Mouse (Mus musculus): Measurements from ENCODE around the gene Zbtb43.

Zbtb43 gene

GRCm38 (mm10) chr2:33454816-33455215 lies 13.5 kb downstream of the Zbtb43 start:
- no peak for DNase-seq (ENCODE audit: low spot score)

GRCm38 (mm10) chr2:33453476-33453875 lies 14.9 kb downstream of the Zbtb43 start:
- DNase-seq (ENCODE audit: low spot score): no peak

DNA sequence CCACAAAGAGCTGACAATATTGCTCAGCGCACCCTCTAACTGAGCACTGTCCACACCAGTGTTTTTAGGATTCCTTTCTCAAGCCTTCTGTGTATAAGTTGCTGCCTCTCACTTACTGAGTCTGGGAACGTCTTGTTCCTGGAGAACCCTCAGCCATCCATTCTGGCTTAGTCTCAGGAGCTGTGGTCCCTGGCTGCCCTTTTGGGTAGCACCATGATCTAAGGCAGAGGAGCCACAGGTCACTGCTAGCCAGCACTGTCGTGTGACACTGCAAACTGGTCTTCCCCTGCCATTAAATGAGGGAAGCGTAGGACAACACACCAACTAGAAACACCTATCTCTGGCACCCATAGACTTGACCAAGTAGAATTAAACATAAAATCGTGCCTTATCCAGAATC lies 15.6 kb downstream of the Zbtb43 start:
- no peak for DNase-seq (ENCODE audit: low spot score)

- DNase-seq (ENCODE audit: low spot score): no peak
Measured at GRCm38 (mm10) chr2:33452140-33452539, 16.2 kb downstream of the Zbtb43 start.

DNA sequence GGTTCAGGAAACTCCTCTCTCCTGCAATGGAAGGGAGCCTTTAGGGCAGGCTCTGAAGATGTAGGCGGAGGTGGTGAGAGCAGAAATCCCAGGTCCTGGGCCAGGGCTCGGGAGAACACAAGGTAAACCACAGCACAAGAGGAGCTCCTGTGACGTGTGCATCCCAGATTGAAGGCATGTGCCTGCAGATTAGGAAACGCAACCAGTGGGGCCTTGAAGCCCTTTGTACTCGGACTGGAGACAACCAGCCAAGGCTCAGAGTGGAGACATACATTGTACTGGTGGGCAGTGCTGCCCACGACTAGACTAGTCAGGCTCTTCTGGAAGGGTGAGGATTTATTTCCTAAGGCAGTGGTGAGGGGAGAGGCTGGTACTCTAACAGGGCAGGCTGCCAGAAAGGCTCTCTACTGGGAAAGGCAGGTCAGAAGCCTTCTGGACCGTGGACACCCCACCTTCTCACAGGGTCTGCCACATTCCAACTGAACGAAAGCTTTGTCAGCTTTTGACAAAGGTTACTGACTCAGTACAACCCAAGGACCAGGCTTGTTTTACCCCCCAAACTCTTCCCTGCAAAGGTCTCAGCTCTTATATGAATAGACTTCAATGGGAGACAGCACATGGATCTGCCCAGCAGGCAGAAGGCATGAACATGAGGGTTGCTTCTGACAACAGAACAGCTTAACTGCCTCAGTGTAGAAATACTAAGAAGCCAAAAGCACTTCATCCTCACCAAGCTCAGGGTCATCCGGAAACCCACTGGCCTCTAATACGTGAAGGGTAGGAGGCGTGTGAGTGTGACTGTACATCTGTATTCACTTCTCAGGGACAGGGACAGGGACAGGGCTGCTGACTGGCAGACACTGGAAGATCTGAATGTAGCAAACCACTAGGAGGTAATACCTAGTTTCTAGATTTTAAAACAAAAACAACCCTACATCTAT lies 17.1 kb downstream of the Zbtb43 start:
- no peak for DNase-seq (ENCODE audit: low spot score)

DNA sequence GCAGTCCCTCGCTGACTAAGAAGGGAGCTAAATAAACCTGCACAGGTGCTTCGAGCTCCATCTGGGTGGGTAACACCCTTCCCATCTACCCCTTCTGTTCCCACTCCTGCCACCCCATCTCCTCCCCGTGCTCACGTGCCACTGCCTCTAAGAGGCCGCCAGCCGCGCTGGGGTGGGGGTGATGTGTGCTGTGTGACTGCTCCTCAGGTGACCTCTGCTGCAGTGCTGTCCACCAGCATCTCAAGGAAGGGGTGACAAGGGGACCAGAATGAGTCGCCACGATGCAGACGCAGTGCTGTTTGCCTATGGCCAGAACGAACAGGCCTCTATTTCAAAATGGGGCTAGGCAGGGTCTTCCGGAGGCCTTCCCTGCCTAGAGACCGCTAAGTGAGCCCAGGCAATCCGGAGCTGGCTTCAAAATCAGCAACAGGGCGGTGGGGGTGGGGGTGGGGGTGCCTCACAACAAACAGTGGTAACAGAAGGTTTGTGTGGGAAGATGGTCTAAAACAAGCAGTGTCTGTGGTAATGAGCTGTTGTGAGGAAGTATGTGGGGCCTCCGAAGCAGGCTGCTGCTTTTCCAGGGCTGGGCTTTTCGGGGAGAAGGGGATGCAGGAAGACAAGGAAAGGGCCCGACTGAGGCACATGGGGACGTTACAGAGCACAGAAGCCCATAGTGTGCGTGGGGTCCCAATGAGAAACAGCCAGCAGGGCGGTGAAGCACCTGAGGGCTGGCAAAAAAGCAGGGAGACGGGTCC lies 19.1 kb downstream of the Zbtb43 start:
- DNase-seq (ENCODE audit: low spot score): no peak

DNA sequence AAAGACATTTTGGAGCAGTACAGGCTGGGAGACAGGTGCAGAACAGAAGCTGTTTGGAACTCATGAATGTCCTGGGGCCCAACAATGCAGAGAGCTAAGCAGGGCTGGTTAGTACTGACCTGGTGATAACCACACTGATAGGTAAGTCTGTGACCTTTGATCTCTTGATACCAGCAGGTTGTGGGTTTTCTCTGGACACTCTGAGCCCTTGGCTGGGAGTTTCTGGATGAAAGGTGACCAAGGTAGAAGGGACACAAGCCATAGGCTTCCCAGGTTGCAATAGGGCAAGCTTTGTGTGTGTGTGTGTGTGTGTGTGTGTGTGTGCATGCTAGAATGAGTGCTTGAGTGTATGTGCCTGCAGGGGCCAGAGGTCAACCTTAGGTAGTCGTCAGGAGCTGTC lies 21.6 kb downstream of the Zbtb43 start:
- DNase-seq (ENCODE audit: low spot score): no peak

DNA sequence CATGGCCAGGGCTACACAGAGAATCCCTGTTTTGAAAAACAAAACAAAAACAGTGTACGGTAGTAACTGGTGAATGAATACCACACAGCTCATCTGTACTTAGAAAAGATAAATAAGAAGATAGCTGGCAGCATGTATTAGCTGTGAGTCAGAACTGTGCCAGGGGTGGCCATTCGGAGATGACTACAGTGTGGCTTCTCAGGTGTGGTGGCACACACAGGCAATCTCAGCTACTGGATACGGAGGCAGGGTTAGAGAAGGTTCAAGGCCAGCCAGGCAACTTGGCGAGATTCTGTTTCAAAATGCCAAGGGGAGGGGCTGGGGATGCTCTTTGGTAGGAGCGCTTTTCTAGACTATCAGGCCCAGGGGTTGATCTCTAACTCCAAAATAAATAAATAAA lies 22.6 kb downstream of the Zbtb43 start:
- no peak for DNase-seq (ENCODE audit: low spot score)

DNA sequence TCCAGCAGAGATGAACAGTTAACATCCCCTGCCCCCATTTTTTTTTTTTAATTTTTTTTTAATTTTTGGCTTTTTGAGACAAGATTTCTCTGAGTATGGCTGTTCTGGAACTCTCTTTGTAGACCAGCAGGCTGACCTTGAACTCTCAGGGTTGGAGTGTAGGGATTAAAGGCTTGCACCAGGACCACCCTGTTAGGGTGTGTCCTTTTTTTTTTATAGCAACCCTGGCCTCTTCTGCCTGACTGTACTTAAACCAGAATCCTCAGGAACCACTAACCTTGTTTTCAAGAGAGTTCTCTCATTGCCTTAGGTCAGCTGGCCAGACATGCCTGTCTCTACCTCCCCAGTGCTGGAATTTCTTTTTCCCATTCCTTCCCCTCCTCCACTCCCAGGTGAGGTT lies 23.5 kb downstream of the Zbtb43 start:
- no peak for DNase-seq (ENCODE audit: low spot score)

- no peak for DNase-seq (ENCODE audit: low spot score)
Measured at GRCm38 (mm10) chr2:33444358-33444757, 24.0 kb downstream of the Zbtb43 start.

GRCm38 (mm10) chr2:33442701-33443100 lies 25.7 kb downstream of the Zbtb43 start:
- DNase-seq (ENCODE audit: low spot score): no peak

DNA sequence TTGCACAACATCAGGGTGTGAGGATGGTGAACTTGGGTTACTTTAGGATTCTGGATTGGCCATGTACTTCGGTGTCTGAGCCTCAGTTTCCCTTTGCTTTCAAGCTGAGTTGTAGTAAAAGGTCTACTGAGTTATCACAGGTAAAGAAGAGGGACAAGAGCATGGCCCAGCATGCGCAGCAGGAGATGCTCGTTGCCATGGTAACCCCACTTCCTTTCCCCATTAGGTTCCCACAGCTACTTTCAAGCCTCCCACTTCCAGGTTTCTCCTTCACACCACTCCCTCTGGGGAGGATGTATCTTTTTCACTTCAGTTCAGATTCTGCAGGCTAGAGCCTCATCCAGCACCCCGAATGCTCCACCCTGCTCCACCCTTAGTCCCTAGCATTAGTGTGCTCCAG lies 27.5 kb downstream of the Zbtb43 start:
- DNase-seq (ENCODE audit: low spot score): no peak

GRCm38 (mm10) chr2:33439980-33440670 lies 28.2 kb downstream of the Zbtb43 start:
- DNase-seq (ENCODE audit: low spot score): no peak

- DNase-seq (ENCODE audit: low spot score): no peak
Measured at GRCm38 (mm10) chr2:33439471-33439881, 28.9 kb downstream of the Zbtb43 start.

DNA sequence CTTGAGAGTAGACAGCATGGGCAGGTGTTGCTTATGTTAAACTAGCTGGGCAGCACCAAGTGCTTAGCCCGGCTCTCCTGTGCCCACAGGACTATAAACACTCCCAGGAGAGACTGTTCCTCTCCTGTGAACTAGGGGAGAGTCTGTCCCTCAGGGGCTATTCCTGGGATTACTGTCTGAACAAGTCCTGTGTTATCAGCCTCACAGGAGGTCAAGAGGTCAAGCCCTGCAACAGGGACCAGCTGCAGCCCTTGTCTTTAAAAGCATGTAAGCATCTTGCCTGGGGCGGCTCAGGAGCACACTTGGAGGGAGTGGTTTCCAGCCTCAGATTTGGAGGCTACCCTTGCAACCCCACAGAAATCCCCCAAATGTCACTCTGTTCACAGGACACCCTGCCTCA lies 30.0 kb downstream of the Zbtb43 start:
- DNase-seq (ENCODE audit: low spot score): no peak

GRCm38 (mm10) chr2:33437184-33437583 lies 31.2 kb downstream of the Zbtb43 start:
- DNase-seq (ENCODE audit: low spot score): no peak

DNA sequence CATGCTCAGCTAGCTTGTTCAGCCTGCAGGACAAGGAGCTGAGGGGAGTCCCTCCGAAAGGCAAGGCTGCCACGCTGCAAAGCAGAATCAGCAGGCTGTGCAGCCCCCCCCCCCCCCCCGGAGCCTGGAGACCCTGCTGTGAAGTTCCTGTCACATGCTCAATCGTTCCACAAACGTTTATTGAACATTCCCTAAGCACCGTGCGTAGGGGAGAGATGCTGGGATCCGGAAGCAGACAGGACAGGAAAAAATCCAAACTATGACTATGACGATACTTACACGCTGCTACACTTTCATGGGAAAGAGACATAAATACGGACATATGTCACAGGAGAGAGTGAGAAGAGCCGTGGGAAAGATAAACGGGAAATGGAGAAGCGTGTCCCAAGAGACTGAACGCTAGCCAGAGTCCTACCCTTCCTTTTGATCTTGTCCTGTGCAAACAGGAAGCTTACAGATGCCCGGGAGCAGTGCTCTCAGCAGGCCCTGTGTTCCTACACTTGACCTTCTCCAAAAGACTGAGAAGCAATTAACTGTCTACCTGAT lies 32.3 kb downstream of the Zbtb43 start:
- no peak for DNase-seq (ENCODE audit: low spot score)

- no peak for DNase-seq (ENCODE audit: low spot score)
Measured at GRCm38 (mm10) chr2:33435036-33435650, 33.2 kb downstream of the Zbtb43 start.

- DNase-seq (ENCODE audit: low spot score): no peak
Measured at GRCm38 (mm10) chr2:33432877-33433276, 35.5 kb downstream of the Zbtb43 start.

- DNase-seq (ENCODE audit: low spot score): peak; percentile 43
Measured at GRCm38 (mm10) chr2:33430771-33431699, 37.3 kb downstream of the Zbtb43 start, which contains the start of gene Zbtb34. Zbtb34 (minus strand) TSS chr2:33431324.
